Mouse (Mus musculus): ENCODE data around the gene Zfp775.

Zfp775 gene

GRCm38 (mm10) chr6:48601271-48602079 lies at the start of gene Zfp775:
TSS of gene Zfp775 (plus strand) at chr6:48602063.
- peak; percentile 98 for ATAC-seq (ENCODE audit: insufficient number of reproducible peaks, low FRiP score, low TSS enrichment)

GRCm38 (mm10) chr6:48552918-48553317 lies 48.9 kb upstream of the Zfp775 start:
- ATAC-seq (ENCODE audit: insufficient number of reproducible peaks, low FRiP score, low TSS enrichment), result no peak

- 0 out of 2 replicates have a peak, but pooled peaks have one; percentile 0 for ATAC-seq (ENCODE audit: insufficient number of reproducible peaks, low FRiP score, low TSS enrichment)
These were observed 48.0 kb upstream of the Zfp775 start for GRCm38 (mm10) chr6:48553819-48554218.

- ATAC-seq (ENCODE audit: insufficient number of reproducible peaks, low FRiP score, low TSS enrichment), result peak; percentile 82
These were observed 47.4 kb upstream of the Zfp775 start, which contains the start of gene Lrrc61 for GRCm38 (mm10) chr6:48554280-48555103. TSS of gene Lrrc61 (plus strand) at chr6:48554796.

- ATAC-seq (ENCODE audit: insufficient number of reproducible peaks, low FRiP score, low TSS enrichment), result peak; percentile 83
These were observed 46.6 kb upstream of the Zfp775 start for GRCm38 (mm10) chr6:48555104-48555890.

GRCm38 (mm10) chr6:48555956-48556355 lies 45.9 kb upstream of the Zfp775 start:
- no peak for ATAC-seq (ENCODE audit: insufficient number of reproducible peaks, low FRiP score, low TSS enrichment)

- ATAC-seq (ENCODE audit: insufficient number of reproducible peaks, low FRiP score, low TSS enrichment), result no peak
These were observed 36.1 kb upstream of the Zfp775 start for GRCm38 (mm10) chr6:48565693-48566310.

- ATAC-seq (ENCODE audit: insufficient number of reproducible peaks, low FRiP score, low TSS enrichment), result no peak
These were observed 35.6 kb upstream of the Zfp775 start for GRCm38 (mm10) chr6:48566312-48566711.

- peak; percentile 72 for ATAC-seq (ENCODE audit: insufficient number of reproducible peaks, low FRiP score, low TSS enrichment)
These were observed 33.6 kb upstream of the Zfp775 start for GRCm38 (mm10) chr6:48568036-48568984.

- no peak for ATAC-seq (ENCODE audit: insufficient number of reproducible peaks, low FRiP score, low TSS enrichment)
These were observed 32.6 kb upstream of the Zfp775 start for GRCm38 (mm10) chr6:48569065-48569807.

GRCm38 (mm10) chr6:48572014-48572413 lies 29.8 kb upstream of the Zfp775 start:
- ATAC-seq (ENCODE audit: insufficient number of reproducible peaks, low FRiP score, low TSS enrichment), result no peak

GRCm38 (mm10) chr6:48572572-48573061 lies 29.2 kb upstream of the Zfp775 start, which contains the start of gene Rarres2:
TSS of gene Rarres2 (minus strand) at chr6:48572789.
- no peak for ATAC-seq (ENCODE audit: insufficient number of reproducible peaks, low FRiP score, low TSS enrichment)

GRCm38 (mm10) chr6:48573280-48573679 lies 28.6 kb upstream of the Zfp775 start:
- ATAC-seq (ENCODE audit: insufficient number of reproducible peaks, low FRiP score, low TSS enrichment), result no peak

- no peak for ATAC-seq (ENCODE audit: insufficient number of reproducible peaks, low FRiP score, low TSS enrichment)
These were observed 27.9 kb upstream of the Zfp775 start for GRCm38 (mm10) chr6:48573981-48574380.

- no peak for ATAC-seq (ENCODE audit: insufficient number of reproducible peaks, low FRiP score, low TSS enrichment)
These were observed 23.1 kb upstream of the Zfp775 start for GRCm38 (mm10) chr6:48578736-48579135.

GRCm38 (mm10) chr6:48579215-48579648 lies 22.6 kb upstream of the Zfp775 start:
- no peak for ATAC-seq (ENCODE audit: insufficient number of reproducible peaks, low FRiP score, low TSS enrichment)

GRCm38 (mm10) chr6:48581257-48581656 lies 20.6 kb upstream of the Zfp775 start:
- ATAC-seq (ENCODE audit: insufficient number of reproducible peaks, low FRiP score, low TSS enrichment), result no peak

GRCm38 (mm10) chr6:48582037-48582436 lies 19.8 kb upstream of the Zfp775 start:
- ATAC-seq (ENCODE audit: insufficient number of reproducible peaks, low FRiP score, low TSS enrichment), result 0 out of 2 replicates have a peak, but pooled peaks have one; percentile 31

Data from cerebellum, adult (tissue).